Mouse (Mus musculus) bone marrow, adult 2 months (tissue): ENCODE results near the gene Mef2b.

Source experiments
- CTCF ChIP-seq: fragments of 200-500 bp; IDR thresholded peaks from 2 replicates; pipeline ENCODE4 v1.5.1; 2011; ENCODE audit warnings: low read length, control low read depth; ENCODE audit not compliant: control insufficient read depth, insufficient read depth
- POLR2A ChIP-seq: fragments of 200-500 bp; IDR thresholded peaks from 2 replicates; pipeline ENCODE4 v1.6.1; 2011; ENCODE audit warnings: low read depth, mild to moderate bottlenecking, control low read depth, low read length, borderline replicate concordance; ENCODE audit not compliant: control insufficient read depth

DNA sequence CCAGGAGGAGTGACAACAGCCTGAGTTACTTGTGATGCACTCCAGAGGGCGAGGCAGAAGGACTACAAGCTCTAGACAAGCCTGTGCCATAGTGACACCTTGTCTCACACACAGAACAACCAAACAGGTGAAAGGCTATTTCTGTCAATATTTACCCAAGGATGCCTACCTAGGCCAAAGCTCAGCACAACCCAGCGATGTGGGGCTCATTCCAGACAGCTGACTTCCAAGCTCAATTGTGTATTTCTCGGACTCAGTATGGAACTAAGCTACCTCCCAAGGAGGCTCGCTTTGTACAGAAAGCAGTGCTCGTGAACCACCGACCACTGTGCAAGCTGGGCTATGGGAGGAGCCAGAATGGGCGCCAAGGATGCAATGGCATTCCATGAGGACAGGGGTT, 58.1 kb downstream of the Mef2b start:
- TF ChIP-seq CTCF, result no peak
- no peak for TF ChIP-seq POLR2A
